Mouse (Mus musculus) lung, postnatal 14 days (tissue): ENCODE data around the gene Tcte1.

Experiments used
- DNase-seq: peaks from one replicate; pipeline ENCODE4 v3.0.0; 2021

Gene Tcte1

DNA sequence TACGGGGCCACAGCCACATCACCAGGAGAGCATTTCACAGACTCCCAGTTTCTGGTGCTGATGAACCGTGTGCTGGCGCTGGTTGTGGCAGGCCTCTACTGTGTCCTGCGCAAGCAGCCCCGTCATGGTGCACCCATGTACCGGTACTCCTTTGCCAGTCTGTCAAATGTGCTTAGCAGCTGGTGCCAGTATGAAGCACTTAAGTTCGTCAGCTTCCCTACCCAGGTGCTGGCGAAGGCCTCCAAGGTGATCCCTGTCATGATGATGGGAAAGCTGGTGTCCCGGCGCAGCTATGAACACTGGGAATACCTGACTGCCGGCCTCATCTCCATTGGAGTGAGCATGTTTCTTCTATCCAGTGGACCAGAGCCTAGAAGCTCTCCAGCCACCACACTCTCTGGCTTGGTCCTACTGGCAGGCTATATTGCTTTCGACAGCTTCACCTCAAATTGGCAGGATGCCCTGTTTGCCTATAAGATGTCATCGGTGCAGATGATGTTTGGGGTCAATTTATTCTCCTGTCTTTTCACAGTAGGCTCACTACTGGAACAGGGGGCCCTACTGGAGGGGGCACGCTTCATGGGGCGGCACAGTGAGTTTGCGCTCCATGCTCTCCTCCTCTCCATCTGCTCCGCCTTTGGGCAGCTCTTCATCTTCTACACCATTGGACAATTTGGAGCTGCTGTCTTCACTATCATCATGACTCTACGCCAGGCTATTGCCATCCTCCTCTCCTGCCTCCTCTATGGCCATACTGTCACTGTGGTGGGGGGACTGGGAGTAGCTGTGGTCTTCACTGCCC, 43.3 kb downstream of the Tcte1 start:
- no peak for DNase-seq

DNA sequence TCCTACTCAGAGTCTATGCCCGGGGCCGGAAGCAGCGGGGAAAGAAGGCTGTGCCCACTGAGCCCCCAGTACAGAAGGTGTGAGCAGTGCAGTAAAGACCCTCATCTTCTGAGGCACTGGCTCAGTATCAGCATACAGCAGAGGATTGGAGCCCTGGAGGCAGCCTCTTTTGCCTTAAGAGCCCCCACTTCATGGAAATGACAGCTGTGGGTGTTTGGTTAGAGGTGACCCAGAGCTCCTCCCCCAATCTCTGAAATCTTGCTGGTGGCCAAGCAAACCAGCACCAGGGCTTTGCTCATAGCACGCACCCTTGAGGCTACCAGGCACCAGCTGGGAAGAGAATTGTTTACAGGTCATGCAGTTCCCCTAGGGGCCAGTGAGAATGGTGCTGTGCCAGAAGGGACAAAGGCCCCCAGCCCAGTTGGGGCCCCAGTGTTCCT, 43.9 kb downstream of the Tcte1 start:
- no peak for DNase-seq

DNA sequence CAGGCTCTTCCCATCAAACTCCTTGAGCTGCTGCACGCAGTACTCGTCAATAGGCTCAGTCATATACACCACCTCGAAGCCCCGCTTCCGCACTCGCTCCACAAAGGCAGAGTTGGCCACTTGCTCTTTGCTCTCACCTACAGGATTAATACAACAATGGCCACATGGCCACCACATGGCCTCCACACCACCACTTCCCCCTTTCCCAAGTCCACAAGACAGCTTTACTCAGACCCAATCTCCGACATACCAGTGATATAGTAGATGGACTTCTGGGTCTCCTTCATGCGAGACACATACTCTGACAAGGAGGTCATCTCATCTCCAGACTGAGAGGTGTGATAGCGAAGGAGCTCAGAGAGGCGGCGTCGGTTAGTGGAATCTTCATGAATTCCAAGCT, 45.8 kb downstream of the Tcte1 start:
- DNase-seq = no peak

DNA sequence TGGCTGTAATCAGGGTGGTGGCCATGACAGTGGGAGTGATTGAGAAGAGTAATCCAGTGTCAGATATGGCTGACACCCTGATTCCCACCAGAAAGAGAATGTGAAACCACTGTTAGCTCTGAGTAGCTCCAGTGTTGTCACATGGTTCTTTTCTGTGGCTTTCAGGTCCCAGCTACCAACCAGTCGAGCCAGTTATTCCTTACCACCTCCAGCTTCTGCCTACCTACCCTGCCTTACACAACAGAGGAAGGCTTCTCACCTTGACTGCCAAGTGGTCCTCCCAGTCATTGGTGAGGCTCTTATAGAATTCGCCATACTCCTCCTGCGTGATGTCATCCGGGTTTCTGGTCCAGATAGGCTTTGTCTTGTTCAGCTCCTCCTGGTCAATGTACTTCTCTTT, 46.8 kb downstream of the Tcte1 start:
- DNase-seq = no peak

DNA sequence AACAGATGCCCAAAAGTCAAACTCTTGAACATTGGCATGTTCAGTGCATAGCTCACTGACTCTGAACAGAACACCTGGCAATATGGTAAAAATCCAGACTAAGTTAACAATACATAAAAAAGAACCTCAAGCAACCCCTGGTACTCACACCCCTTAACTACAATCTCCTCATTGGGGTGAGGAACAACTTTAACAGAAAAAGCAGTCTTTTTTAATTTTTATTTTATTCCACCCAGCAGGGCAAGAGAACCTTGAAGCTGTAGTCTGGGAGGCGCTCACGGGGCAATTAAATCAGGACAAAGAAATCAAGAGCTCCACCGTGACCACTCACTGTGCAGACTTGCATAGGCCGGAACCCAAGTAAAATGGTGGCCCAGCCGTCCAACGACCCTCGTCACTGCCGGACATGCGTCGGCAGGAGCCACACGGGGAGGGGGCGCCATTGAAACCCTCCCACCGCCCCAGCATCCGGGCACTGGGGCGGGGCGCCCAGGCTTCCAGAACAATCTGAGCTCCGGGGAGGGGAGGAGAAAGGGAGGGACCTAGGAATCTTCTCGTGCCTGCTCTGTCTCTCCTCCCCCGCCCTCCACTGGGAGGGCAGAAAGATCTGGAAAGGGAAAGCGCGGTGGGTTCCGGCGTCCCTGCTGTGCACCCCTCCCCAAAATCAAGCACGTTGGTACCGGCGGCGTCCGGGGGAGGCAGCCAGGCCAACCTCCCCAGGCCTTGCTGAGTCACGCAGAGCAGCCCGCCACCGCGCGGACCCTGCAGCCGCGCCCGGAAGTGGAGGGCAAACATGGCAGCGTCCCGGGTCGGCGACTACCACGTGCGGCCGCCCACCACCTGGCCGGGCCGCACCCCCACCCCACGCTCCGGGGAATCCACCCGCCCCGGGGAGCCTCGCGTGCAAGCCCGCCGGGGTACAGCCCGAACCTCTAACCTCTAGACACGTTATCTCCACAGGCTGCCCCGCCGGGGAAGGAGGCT, 49.2 kb downstream of the Tcte1 start:
- peak; percentile 83 for DNase-seq

DNA sequence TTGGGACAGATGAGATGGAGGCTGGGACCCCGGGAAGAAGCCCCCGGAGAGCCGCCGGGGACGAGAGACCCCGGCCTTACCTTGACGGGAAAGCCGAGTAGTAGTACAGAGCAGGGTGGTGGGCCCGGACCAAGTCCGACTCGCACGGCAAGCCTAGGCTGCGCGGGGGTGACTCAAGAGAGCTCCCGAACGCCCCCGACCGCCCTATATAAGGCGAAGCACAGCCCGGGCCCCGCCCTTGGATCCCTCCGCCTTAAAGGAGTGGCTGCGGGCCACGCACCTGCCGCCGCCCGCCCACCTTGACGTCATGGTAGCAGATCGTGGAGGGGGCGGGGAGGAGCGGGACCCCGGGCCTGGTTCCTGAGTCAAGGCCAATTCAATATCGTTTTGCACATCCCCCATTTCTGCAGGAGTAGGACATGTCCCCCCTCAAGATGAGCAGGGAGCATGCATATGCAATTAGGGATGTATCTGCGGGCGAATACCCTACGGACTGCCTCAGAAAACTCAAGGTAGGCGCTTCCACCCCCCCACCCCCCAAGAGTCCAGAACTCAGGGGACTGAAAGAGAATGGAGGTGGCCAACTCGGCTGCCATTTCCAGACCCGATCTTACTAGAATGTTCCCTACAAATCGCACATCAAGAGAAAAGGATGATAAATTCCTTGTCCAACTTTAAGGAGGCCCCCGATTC, 50.0 kb downstream of the Tcte1 start, which contains the start of gene Hsp90ab1:
Gene Hsp90ab1 (minus strand): TSS at position 185 of the 693 bp plus-strand sequence.
- DNase-seq = peak; percentile 99

DNA sequence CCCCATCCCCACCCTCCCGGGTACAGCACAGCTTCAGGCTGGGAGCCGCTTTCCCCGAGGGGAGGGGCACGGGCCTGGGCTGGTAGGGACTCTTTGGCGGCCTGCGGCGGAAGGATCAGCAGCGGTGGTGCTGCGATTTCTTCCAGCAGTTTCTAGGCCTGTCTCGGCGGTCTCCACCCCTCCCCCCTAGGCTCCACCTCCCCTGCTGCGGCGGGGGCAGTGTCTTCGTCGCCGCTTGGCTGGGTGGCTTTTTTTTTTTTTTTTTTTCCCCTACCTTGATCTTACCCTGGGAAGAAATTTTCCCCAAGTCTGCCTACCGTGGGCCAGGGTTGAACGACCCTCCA, 50.5 kb downstream of the Tcte1 start:
- peak; percentile 98 for DNase-seq

DNA sequence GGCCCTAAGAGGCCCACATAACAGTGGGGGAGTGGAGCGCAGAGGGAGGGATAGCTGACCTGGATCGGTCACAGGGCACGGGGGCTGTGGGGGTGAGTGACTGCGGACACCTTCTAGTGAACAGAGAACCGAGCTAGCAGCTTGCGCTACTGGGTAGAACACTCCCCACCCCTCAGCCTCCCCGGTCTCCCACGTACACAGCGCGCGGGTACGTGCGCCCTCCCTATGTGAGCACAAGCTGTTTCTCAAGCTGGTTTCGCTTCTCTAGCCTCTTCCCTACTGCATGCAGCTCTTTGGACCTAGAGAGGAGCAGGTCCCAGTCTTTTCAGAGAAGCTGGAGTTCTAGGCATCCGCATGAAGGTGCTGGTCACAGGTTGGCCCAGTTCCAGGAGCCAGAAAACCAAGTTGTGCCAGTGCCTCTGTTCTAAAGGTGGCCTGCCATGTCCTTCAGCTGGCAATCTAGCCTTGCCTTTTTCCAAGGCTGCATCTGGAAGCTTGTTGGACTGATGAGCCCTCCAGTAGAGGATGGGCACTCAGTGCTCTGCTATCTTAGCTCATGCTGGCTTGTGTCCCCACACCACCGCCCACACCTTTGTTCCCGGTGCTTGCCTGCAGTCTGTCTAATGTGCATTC, 51.0 kb downstream of the Tcte1 start:
- DNase-seq = peak; percentile 67

DNA sequence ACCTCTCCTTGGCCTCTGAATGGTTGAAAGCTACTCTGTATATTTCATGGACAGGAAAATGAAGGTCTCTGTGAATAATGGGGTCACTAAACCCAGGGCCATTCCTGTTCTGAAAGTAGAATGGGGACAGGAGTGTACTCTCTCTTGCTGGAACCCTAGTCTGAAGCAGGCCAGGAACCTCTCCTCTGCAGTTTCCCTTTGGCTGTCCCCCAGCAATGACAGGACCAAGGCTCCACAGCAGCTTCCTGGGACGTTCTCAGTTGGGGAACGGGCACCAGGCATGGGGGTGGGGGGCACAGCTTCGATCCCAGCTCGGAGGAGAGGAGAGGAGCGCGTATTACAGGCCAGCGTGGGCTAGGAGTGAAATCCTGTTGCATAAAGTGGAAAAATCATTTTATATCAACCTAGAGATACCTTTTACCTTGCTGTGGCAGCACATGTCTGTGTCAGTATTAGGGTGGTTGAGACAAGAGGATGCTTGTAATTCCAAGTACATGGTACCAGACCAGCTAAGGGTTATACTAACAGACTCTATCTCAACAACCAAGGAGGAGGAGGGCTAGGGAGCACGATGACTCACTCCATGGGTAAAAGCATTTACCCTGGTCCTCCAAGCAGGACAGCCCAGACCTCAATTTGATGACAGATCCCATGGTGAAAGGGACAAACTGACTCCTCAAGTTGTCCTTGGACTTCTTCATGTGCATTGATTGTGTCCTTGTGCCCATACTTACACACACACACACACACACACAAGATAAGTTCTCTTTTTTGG, 52.1 kb downstream of the Tcte1 start:
- no peak for DNase-seq

DNA sequence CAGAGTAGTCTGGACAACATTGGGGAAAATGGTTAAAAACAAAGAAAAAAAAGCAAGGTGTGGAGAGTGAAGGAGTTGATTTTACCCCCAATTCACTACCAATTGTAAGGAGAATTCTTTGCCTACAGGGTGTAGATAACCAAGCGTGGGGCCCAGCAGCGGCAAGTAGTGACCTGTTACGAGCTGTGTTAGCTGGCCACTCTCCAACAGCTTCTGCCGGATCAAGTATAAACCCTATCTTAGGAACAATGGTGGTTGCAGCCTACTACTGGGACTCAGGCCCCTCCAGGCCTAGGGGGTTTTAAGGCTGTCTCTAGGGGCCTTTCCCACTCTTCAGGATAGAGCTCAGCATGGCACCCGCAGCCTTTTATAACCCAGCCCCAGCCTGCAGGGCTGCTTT, 55.0 kb downstream of the Tcte1 start:
- no peak for DNase-seq

DNA sequence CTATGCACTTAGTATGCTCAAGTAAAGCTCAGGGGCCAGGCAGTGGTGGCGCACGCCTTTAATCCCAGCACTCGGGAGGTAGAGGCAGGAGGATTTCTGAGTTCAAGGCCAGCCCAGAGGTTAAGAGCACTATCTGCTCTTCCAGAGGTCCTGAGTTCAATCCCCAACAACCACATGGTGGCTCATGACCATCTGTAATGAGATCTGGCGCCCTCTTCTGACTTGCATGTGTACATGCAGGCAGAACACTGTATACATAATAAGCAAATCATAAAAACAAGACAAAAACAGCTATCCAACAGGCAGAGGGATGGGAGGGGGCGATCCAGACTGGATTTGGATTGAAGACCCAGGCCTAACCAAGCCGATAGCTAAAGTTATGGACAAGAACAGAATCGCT, 55.6 kb downstream of the Tcte1 start:
- no peak for DNase-seq

DNA sequence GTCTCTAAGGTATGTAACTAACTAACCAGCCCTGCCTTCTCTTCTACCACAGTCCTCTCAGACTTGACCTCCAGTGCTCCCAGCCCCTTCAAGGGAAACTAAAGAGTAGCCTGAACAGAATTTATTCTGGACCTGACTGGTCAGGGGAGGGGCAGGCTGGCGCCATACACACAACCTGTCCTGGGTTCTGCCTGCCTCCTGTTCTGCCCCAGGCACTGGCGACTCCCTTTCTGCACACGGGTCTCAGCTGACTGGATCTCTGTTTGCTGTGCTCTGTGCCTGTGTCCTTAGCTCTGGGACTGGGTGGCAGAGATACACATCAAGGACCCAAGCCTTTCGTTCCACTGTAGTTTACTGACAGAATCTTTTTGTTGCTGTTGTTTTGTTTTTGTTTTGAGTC, 56.3 kb downstream of the Tcte1 start:
- DNase-seq = no peak

DNA sequence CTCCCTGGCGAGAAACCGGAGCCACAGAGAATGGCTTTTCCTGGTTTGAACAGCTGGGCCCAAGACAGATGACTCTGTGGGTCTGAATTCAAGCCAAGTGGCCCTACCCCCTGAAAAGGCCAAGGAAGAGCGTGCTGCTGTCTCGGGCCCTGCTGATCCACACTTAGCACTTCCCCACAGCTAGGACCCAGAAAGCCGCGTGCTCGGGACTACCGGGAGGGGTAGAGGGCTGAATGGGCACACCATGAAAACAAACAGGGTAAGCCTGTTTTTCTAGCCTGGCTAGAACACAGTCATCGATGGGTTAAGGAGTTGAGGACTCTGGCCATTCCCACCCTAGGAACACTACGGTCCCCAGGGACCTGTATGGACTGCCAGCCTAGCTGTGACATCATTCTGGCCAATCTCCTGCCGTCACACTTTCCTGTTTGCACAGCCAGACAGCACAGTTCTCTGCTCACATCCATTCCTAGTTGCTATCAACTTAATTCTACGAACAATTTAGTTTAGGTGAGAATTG, 57.8 kb downstream of the Tcte1 start:
- no peak for DNase-seq

DNA sequence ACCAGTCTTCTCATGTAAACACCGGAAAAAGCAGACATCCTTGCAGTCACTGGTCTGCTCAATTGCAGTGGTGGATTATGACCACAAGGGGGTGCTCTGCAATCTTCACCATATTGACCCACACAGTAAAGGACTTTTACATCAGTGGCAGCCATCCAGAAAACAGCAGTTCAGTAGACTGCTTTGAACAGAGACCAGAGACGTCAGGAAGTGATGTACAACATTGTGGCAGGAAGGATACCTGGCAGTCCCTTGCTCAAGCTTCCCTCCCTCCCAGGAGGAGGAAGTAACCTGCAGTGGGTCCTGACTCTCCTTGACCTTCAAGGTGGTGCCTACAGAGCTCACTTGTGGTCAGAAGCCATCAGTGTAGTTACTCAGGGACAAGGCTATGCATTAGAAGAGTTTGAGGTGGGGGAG, 58.3 kb downstream of the Tcte1 start:
- peak; percentile 78 for DNase-seq

DNA sequence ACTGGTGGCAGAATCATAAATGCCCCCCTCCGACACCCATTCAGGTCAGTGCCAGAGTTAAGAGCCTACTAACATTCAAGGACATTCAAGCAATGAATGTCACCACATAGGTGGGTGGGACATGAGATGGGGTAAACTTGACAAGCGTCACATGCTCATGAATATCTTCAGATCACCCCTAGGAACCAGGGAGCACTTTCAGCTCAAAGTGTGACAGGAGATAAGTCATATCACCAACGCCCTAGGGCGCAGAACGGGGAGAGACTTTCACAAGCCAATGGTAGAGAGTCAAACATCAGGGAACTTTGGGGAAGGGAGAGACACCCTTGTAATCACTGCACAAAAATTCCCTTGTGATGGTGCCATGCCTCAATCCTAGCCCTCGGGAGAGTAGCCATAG, 59.0 kb downstream of the Tcte1 start:
- DNase-seq = no peak

DNA sequence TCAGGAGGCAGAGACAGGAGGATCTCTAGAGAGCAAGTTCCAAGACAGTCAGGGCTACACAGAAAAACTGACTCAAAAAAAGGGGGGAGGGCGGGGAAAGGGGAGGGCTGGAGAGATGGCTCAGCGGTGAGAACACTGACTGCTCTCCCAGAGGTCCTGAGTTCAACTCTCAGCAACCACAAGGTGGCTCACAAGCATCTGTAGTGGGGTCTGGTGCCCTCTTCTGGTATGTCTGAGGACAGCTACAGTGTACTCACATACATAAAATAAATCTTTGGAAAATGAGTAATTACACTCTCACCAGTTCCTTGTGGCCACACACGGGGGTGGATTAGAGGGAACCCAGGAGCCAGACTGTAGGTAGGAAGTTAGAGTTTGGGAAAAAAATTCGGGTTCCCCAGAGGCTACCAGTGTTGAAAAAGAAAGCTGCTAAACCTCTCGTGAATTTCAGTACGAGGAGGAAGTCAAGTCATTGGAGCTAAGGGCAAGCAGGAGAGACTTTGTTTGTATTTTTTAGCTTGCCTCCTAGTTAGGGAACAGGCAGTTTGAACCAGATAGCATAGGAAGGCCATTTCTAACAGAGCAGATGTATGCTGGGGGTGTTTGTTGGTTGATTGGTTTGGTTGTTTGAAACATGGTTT, 59.6 kb downstream of the Tcte1 start:
- DNase-seq = no peak

DNA sequence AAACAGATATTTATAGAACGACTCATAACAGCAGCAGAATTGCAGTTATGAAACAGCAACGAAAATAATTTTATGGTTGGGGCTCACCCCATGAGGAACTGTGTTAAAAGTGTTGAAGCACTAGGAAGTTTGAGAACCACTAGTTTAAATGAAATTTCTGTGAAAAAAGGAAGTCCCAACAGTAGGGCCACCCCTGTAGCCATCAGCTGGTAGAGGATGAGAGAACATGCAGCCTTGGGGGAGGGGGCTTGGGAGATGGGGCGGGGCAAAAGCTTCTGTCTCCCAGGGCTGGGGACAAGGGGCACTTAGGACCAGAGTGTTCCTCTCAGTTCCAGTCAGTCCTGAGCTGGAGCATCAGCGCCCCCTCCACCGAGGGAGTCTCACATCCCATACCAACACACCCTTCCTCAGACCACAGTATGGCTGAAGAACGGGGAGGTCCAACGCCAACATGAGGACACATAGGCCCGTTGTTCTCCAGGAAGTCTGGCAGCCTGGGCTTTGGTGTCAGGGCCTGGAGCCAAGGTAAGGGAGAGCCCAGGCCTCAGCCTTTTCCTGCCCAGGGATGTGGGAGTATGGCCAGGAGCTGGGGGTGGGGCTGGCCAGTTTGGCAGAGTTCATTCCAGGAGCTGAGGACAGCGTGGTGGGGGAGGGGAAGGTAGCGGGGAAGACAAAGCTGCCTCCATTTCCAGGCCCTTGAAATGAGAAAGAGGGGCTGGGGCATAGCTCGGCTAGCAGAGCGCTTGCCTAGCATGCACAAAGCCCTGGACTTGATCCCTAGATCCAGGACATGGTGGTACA, 61.1 kb downstream of the Tcte1 start:
- DNase-seq = peak; percentile 88

DNA sequence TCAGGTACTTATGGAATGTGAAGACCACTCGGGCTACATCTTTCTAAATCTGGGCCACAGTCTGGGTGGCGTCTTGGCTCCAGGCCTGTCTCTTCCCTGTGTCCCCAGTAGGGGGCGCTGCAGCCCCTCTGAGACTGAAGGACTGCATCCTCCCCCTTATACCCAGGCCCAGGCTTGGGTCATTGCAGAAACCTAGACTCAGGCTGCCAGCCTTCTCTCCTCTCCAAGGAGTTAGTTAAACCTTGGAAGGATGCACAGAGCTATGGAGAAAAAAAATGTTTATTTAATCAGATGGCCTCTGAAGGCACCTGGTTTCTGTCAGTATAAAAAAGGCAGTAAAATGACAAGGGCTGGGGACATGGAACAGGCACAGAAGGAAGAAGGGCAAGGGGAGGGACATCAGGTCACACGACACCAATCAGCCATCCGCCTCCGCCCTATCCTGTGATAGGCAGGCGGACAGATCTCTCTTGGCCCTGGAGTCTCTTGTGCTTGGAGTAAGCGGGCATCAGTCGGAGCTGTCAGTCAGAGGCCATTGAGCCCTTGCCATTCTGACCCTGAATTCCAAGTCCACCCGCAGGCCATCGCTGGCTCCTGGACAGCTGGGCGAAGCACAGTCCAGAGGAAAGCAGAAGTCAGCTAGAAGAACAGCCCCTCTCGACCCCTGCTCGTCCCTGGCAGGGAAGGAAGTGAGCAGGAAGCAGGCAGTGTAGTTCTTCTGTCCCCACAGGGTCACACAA, 61.9 kb downstream of the Tcte1 start:
- DNase-seq = peak; percentile 83

DNA sequence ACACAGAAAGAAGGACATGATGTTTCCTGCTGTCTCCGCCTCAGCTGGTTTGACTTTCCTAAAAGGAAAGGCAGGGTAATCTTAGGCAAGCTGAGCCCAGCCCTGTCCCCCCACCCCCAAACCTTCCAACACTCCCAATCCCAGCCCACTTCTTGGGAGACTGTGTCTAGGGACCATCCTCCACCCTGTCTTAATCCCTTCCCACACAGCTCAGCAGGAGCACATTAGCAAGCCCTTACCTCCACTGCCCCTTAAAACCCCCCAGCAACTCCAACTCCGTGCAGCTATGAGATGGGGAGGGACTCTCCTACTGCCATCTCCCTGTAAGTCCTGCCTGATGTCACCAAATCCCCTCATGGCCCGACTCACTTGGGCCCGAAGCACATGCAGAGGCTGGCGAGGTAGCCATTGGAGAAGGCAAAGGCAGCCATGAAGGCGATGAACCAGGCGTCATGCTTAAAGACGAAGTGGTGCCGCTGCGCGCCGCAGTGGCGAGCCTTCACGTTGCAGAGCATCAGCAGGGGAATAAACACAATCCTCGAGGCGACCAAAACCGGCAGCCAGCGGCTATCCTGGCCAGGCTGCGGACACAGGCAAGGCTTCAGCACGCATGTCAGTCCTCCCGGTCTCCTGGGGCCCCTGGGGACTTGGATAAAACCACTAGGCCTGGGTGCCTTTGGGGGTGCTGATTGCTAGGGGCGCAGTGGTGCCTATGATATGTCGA, 62.7 kb downstream of the Tcte1 start:
- no peak for DNase-seq
